Mouse (Mus musculus): Measurements from ENCODE around the gene Brms1. TPM values are rescaled to one million over a fixed set of nuclear protein-coding genes. Genes with fewer than 3 reads are reported as not detected.
"Not testable (repeated sequence)": the region's sequence is repeated elsewhere in the genome, so short reads cannot be mapped to it uniquely, and the experiment has no call there.

Brms1 gene
- 27.5 and 31.2 TPM in 2 replicates for polyA plus RNA-seq (2014; fragmentation: Nextera tagmentation; extraction: Ambion mirVana)

DNA sequence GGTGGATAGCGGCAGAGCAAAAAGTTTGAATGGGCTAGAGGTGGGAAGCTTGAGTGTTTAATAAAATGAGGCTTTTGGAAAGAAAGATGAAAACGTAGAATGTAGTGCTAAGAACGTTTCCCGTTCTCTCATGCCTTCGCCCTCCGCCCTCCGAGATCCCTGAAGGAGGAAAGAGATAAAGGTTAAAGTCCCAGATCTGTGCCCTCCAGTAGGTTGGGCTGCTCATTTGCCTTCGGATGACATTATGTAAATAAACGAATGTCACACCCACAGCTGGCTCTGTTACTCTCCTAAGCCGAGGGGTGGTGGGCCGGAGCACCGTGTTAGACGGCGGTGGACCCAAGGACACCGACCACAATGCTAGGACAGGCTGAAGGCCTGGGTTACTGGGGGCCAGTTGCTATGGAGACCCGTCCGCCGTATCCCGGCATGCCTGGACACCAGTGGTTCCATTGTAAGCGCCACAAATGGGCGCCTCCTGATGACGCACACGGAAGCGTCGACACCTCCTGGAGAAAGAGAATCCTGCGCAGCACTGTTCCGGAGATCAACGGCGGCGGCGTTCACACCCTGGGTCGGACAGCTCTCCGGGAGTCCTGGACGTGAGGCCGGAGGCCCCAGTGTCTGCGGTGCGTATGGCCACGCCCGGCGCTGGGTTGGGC is at the start of gene Brms1:
Brms1 (plus strand) TSS at position 493 of the 662 bp plus-strand sequence.
- Histone ChIP-seq H3K9me3 (ENCODE audit: control insufficient read depth, low read length) (no peaks in the 10 kb centered on the region), H3K27ac (replicated peaks in 1 of 2; ENCODE audit: control insufficient read depth in 1 of 2, insufficient read depth in 1 of 2, low read depth in 2 of 2, low read length in 2 of 2) (peak within 1 kb of the TSS; percentile 61 to 67), H3K4me1 (ENCODE audit: control insufficient read depth in 2 of 2, insufficient read depth in 2 of 2, low read length in 2 of 2) (peaks cover 13 to 25% of the 10 kb centered on the region in 2 experiments), H3K27me3 (ENCODE audit: control insufficient read depth, insufficient read depth, low read length) (no peaks in the 10 kb centered on the region), H3K4me2 (ENCODE audit: low read length) (peak within 1 kb of the TSS; percentile 92), H3K9ac (ENCODE audit: low read length) (peak within 1 kb of the TSS; percentile 84), H3K4me3 (ENCODE audit: control insufficient read depth in 1 of 2, insufficient read depth in 1 of 2, low read depth in 1 of 2, low read length in 2 of 2) (peak within 1 kb of the TSS; percentile 64 to 78), H3K36me3 (ENCODE audit: control insufficient read depth, insufficient read depth, low read length) (peaks cover 17% of the 10 kb centered on the region)
- WGBS, result 4% methylated on average over 40 of the region's 40 CpGs
- ATAC-seq (ENCODE audit: insufficient number of reproducible peaks, insufficient read depth, low FRiP score, low read depth), result peak; percentile 68

DNA sequence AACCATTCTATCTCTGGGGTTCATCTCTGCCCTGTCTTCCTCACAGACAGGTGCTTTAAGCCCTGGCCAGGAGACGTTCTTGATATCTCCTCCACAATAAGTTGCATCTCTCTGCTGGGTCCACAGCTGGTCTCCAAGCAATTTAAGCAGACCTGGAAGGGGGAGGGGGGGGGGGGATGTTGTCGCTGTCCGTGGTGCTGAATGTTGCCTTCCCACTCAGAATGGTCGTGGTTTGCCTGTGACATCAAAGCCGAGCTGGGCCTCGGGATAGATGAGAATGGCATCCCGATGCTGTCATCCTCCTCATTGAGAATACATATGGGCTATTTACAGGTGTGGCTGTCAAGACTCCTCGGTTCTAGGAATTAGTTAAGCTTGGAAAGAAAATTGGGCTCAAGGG is 48.8 kb upstream of the Brms1 start:
- Histone ChIP-seq H3K36me3 (ENCODE audit: control insufficient read depth, insufficient read depth, low read length) (no peaks in the 10 kb centered on the region), H3K4me3 (ENCODE audit: control insufficient read depth in 1 of 2, insufficient read depth in 1 of 2, low read depth in 1 of 2, low read length in 2 of 2) (no peak overlapping the region), H3K27me3 (ENCODE audit: control insufficient read depth, insufficient read depth, low read length) (peaks cover 25% of the 10 kb centered on the region), H3K9me3 (ENCODE audit: control insufficient read depth, low read length) (no peaks in the 10 kb centered on the region), H3K4me2 (ENCODE audit: low read length) (peak overlapping the region; percentile 6), H3K27ac (replicated peaks in 1 of 2; ENCODE audit: control insufficient read depth in 1 of 2, insufficient read depth in 1 of 2, low read depth in 2 of 2, low read length in 2 of 2) (peak overlapping the region in 1 of 2 experiments; percentile 51; a peak in 2 of 4 replicates), H3K9ac (ENCODE audit: low read length) (no peak overlapping the region), H3K4me1 (ENCODE audit: control insufficient read depth in 2 of 2, insufficient read depth in 2 of 2, low read length in 2 of 2) (peaks cover 26 to 30% of the 10 kb centered on the region in 2 experiments)
- ATAC-seq (ENCODE audit: insufficient number of reproducible peaks, insufficient read depth, low FRiP score, low read depth), result no peak
- 10% methylated on average over 8 of the region's 8 CpGs for WGBS

DNA sequence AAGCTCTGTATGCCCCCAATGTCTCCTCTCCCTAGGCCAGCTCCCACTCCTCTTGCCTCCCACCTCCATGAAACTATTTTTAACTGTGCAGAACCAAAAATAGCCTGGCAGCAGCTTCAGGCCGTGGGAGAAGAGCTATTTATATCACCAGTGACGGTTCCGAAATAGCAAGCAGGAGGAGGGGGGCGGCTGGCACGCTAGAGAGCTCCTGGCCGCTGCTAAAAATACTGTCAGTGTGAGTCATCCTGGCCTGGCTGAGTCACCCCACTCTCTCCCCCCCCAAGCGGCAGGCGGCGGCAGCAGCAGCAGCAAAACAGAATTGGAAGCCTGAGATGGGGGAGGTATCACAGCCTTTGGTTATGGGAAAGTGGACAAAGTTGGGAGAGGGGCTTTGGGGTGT is 48.2 kb upstream of the Brms1 start:
- ATAC-seq (ENCODE audit: insufficient number of reproducible peaks, insufficient read depth, low FRiP score, low read depth), result peak; percentile 82
- Histone ChIP-seq H3K9me3 (ENCODE audit: control insufficient read depth, low read length) (no peaks in the 10 kb centered on the region), H3K4me1 (ENCODE audit: control insufficient read depth in 2 of 2, insufficient read depth in 2 of 2, low read length in 2 of 2) (peaks cover 26 to 30% of the 10 kb centered on the region in 2 experiments), H3K9ac (ENCODE audit: low read length) (no peak overlapping the region), H3K4me3 (ENCODE audit: control insufficient read depth in 1 of 2, insufficient read depth in 1 of 2, low read depth in 1 of 2, low read length in 2 of 2) (no peak overlapping the region), H3K27ac (replicated peaks in 1 of 2; ENCODE audit: control insufficient read depth in 1 of 2, insufficient read depth in 1 of 2, low read depth in 2 of 2, low read length in 2 of 2) (peak overlapping the region; percentile 2 to 51), H3K27me3 (ENCODE audit: control insufficient read depth, insufficient read depth, low read length) (peaks cover 25% of the 10 kb centered on the region), H3K4me2 (ENCODE audit: low read length) (peak overlapping the region; percentile 29), H3K36me3 (ENCODE audit: control insufficient read depth, insufficient read depth, low read length) (no peaks in the 10 kb centered on the region)
- under 1% methylated on average over 9 of the region's 9 CpGs for WGBS

DNA sequence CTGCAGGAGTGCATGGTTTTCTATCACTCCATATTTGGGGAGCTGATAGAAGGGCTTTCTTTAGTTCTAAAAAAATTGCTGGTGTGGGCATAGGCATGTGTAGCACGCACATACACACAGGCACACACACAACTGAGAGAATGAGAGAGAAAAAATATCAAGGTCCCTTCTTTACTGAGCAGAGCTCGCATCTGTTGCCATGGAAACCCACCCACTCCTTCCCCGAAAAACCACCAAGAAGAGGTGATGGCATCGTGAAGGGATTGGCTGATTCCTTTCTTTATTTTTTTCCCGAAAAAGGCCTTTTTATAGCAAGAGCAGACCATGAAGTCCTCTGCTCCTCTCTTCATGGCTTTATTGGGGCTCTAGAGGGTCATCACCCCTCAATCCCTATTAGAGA is 47.1 kb upstream of the Brms1 start:
- Histone ChIP-seq H3K9me3 (ENCODE audit: control insufficient read depth, low read length) (no peaks in the 10 kb centered on the region), H3K27ac (replicated peaks in 1 of 2; ENCODE audit: control insufficient read depth in 1 of 2, insufficient read depth in 1 of 2, low read depth in 2 of 2, low read length in 2 of 2) (no peak overlapping the region), H3K36me3 (ENCODE audit: control insufficient read depth, insufficient read depth, low read length) (no peaks in the 10 kb centered on the region), H3K4me3 (ENCODE audit: control insufficient read depth in 1 of 2, insufficient read depth in 1 of 2, low read depth in 1 of 2, low read length in 2 of 2) (no peak overlapping the region), H3K4me1 (ENCODE audit: control insufficient read depth in 2 of 2, insufficient read depth in 2 of 2, low read length in 2 of 2) (peaks cover 26 to 32% of the 10 kb centered on the region in 2 experiments), H3K27me3 (ENCODE audit: control insufficient read depth, insufficient read depth, low read length) (peaks cover 25% of the 10 kb centered on the region), H3K9ac (ENCODE audit: low read length) (no peak overlapping the region), H3K4me2 (ENCODE audit: low read length) (no peak overlapping the region)
- WGBS, result 55% methylated on average over 5 of the region's 5 CpGs
- ATAC-seq (ENCODE audit: insufficient number of reproducible peaks, insufficient read depth, low FRiP score, low read depth), result no peak

DNA sequence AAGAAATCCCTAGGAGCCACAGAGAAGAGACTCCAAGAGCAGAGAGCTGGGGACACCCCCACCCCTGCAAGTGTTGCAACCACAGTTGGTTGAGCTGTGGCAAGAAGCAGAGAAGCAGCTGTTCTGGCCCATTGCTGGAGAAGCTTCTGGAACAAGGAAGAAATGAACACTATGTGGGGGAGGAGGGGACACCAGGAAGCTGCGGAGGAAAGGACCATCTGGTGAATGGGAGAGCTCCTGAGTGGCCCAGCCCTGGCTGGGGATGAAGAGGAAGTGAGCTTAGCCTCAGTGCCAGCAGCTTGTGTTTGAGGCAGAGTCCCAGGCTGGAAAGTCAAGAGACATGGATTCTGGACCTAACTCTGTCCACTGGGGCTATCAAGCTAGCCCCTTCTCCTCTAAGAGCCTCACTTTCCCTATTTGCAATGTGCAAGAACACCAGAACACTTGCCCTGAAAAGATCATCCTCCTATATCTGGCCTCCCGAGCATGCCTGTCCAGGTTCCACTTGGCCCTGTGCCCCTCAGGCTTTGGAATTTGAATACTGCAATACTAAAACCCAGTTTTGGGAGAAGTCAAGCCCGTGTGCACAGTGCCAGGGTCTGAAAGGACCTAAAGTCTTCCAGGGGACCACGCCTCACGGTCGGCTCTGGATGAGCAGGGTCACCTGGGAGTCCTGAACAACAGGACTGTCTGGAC is 41.6 kb upstream of the Brms1 start:
- ATAC-seq (ENCODE audit: insufficient number of reproducible peaks, insufficient read depth, low FRiP score, low read depth), result no peak
- Histone ChIP-seq H3K27me3 (ENCODE audit: control insufficient read depth, insufficient read depth, low read length) (no peaks in the 10 kb centered on the region), H3K4me2 (ENCODE audit: low read length) (peak overlapping the region; percentile 21; the same call in 1 of the 2 replicates), H3K4me3 (ENCODE audit: control insufficient read depth in 1 of 2, insufficient read depth in 1 of 2, low read depth in 1 of 2, low read length in 2 of 2) (no peak overlapping the region), H3K27ac (replicated peaks in 1 of 2; ENCODE audit: control insufficient read depth in 1 of 2, insufficient read depth in 1 of 2, low read depth in 2 of 2, low read length in 2 of 2) (no peak overlapping the region), H3K4me1 (ENCODE audit: control insufficient read depth in 2 of 2, insufficient read depth in 2 of 2, low read length in 2 of 2) (peaks cover 15 to 17% of the 10 kb centered on the region in 2 experiments), H3K9me3 (ENCODE audit: control insufficient read depth, low read length) (no peaks in the 10 kb centered on the region), H3K9ac (ENCODE audit: low read length) (no peak overlapping the region), H3K36me3 (ENCODE audit: control insufficient read depth, insufficient read depth, low read length) (no peaks in the 10 kb centered on the region)
- WGBS, result 50% methylated on average over 6 of the region's 6 CpGs

DNA sequence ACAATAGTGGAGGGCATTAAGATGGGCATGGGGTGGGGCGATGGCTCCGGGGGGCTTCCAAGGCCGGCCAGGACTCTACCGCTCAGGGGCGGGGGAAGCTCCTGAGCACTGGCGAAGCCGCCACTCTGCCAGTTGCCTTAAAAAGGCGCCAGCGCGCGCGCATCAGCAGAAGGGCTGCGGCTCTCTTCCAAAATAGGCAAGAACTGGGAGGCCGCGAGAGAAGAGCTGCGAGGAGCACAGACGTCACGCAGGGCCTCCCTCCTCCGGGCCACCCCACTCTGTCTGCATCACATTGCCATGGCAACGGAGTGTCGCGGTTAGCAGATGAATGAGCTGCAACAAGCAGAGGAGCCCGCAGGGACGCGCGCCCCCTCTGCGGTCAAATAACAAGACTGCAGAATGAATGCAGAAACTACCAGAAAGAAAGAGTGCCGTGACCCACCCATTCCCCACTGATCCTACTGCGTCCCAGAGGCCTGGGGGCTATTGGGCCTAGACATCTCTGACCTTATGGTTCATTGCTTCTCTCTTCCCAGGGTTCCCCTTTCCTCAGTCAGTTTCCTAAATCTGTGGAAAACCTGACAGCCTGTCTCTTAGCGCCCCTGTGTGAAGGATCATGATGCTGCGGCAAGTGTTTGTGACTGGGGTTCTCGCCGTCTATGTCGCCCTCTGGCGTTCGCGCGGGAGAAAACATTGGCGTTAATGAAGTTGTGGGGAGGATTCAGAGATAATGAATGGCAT is 39.3 kb upstream of the Brms1 start:
- Histone ChIP-seq H3K4me3 (ENCODE audit: control insufficient read depth in 1 of 2, insufficient read depth in 1 of 2, low read depth in 1 of 2, low read length in 2 of 2) (peak overlapping the region; percentile 22 to 38), H3K36me3 (ENCODE audit: control insufficient read depth, insufficient read depth, low read length) (no peaks in the 10 kb centered on the region), H3K9me3 (ENCODE audit: control insufficient read depth, low read length) (no peaks in the 10 kb centered on the region), H3K9ac (ENCODE audit: low read length) (peak overlapping the region; percentile 59), H3K27me3 (ENCODE audit: control insufficient read depth, insufficient read depth, low read length) (no peaks in the 10 kb centered on the region), H3K4me2 (ENCODE audit: low read length) (peak overlapping the region; percentile 67), H3K4me1 (ENCODE audit: control insufficient read depth in 2 of 2, insufficient read depth in 2 of 2, low read length in 2 of 2) (peaks cover 12 to 17% of the 10 kb centered on the region in 2 experiments), H3K27ac (replicated peaks in 1 of 2; ENCODE audit: control insufficient read depth in 1 of 2, insufficient read depth in 1 of 2, low read depth in 2 of 2, low read length in 2 of 2) (no peak overlapping the region; a peak in 1 of 4 replicates)
- ATAC-seq (ENCODE audit: insufficient number of reproducible peaks, insufficient read depth, low FRiP score, low read depth), result peak; percentile 76
- under 1% methylated on average over 39 of the region's 39 CpGs for WGBS

DNA sequence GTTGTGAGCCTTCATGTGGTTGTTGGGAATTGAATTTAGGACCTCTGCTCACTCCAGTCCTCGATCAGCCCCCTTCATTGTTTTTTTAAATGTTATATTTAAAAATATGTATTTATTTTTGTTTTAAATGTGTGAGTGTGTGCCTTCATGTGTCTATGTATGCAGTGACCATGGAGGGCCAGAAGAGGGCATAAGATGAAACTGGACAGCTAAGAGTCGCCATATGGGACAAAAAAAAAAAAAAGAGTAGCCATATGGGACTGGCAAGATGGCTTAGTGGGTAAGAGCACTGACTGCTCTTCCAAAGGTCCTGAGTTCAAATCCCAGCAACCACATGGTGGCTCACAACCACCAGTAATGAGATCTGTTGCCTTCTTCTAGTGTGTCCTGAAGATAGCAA is 37.5 kb upstream of the Brms1 start:
- H3K4me3 ChIP-seq (ENCODE audit: control insufficient read depth in 1 of 2, insufficient read depth in 1 of 2, low read depth in 1 of 2, low read length in 2 of 2); H3K9me3 ChIP-seq (ENCODE audit: control insufficient read depth, low read length); H3K36me3 ChIP-seq (ENCODE audit: control insufficient read depth, insufficient read depth, low read length); ATAC-seq (ENCODE audit: insufficient number of reproducible peaks, insufficient read depth, low FRiP score, low read depth); H3K27ac ChIP-seq (replicated peaks in 1 of 2; ENCODE audit: control insufficient read depth in 1 of 2, insufficient read depth in 1 of 2, low read depth in 2 of 2, low read length in 2 of 2); H3K4me2 ChIP-seq (ENCODE audit: low read length); H3K9ac ChIP-seq (ENCODE audit: low read length); H3K27me3 ChIP-seq (ENCODE audit: control insufficient read depth, insufficient read depth, low read length): not testable (repeated sequence)
- peaks cover 12 to 17% of the 10 kb centered on the region in 2 experiments for H3K4me1 ChIP-seq (ENCODE audit: control insufficient read depth in 2 of 2, insufficient read depth in 2 of 2, low read length in 2 of 2)
- 52% methylated on average over 2 of the region's 2 CpGs for WGBS
